Mouse (Mus musculus): ENCODE data around the gene Mctp1.

GRCm38 (mm10) chr13:76591692-76592091 lies 207.4 kb downstream of the Mctp1 start:
- TF ChIP-seq CTCF (IDR thresholded peaks at IDR 0.05; ENCODE audit: control insufficient read depth, insufficient read depth, insufficient replicate concordance, low read depth, low read length): no peak
- TF ChIP-seq POLR2A (IDR thresholded peaks at IDR 0.05; ENCODE audit: control insufficient read depth, low read depth, low read length): no peak
